Mouse (Mus musculus) hindbrain, embryonic 14.5 days (tissue): ENCODE data around the gene E430018J23Rik. TPM values are rescaled to one million over a fixed set of nuclear protein-coding genes. Genes with fewer than 3 reads are reported as not detected.
"Not testable (repeated sequence)": the region's sequence is repeated elsewhere in the genome, so short reads cannot be mapped to it uniquely, and the experiment has no call there.

Experiments used
- ATAC-seq: fragments of 200-750 bp; cut with Nextera tagmentation; 2 replicates; pipeline ENCODE4 v1.8.0; 2017; ENCODE audit warnings: moderate number of reproducible peaks, mild to moderate bottlenecking, moderate TSS enrichment, moderate library complexity; ENCODE audit not compliant: low FRiP score
- DNase-seq: peaks from one replicate; pipeline ENCODE4 v3.0.0-alpha.2; 2015; ENCODE audit warnings: low spot score
- H3K27ac ChIP-seq: fragments of 300-500 bp; sonication (generic); 2 replicates; pipeline ENCODE4 v1.5.1; 2014; ENCODE audit warnings: mild to moderate bottlenecking, moderate library complexity
- H3K27me3 ChIP-seq: fragments of 300-500 bp; sonication (generic); 2 replicates; pipeline ENCODE4 v1.6.1; 2014; ENCODE audit warnings: mild to moderate bottlenecking, low read length, mixed read lengths; ENCODE audit not compliant: control insufficient read depth, insufficient read depth
- H3K36me3 ChIP-seq: fragments of 300-500 bp; sonication (generic); replicated peaks from 2 replicates; pipeline ENCODE4 v1.6.1; 2014; ENCODE audit not compliant: control insufficient read depth, insufficient read depth
- H3K4me1 ChIP-seq: fragments of 300-500 bp; sonication (generic); replicated peaks from 2 replicates; pipeline ENCODE4 v1.6.1; 2014; ENCODE audit warnings: antibody characterized with exemption, low read length, mixed read lengths; ENCODE audit not compliant: control insufficient read depth, insufficient read depth
- H3K4me2 ChIP-seq: fragments of 300-500 bp; sonication (generic); replicated peaks from 2 replicates; pipeline ENCODE4 v1.6.1; 2014; ENCODE audit warnings: mild to moderate bottlenecking, moderate library complexity
- H3K4me3 ChIP-seq: fragments of 300-500 bp; sonication (generic); replicated peaks from 2 replicates; pipeline ENCODE4 v1.5.1; 2014; ENCODE audit warnings: mild to moderate bottlenecking, low read length
- H3K9ac ChIP-seq: fragments of 300-500 bp; sonication (generic); 2 replicates; pipeline ENCODE4 v1.6.1; 2014
- H3K9me3 ChIP-seq: fragments of 300-500 bp; sonication (generic); 2 replicates; pipeline ENCODE4 v1.6.1; 2016; ENCODE audit warnings: low read length; ENCODE audit not compliant: control insufficient read depth
- WGBS: fragments of 180-500 bp; shearing (Covaris S2); extraction: QIAGEN DNeasy Blood & Tissue Kit; methylation state at CpG from one replicate; pipeline ENCODE4 v1.1.7; 2014; 5-methylcytosine and 5-hydroxymethylcytosine counted together
- polyA plus RNA-seq: library from polyadenylated mRNA; unstranded; fragments of >200 nt; fragmentation: Nextera tagmentation; extraction: Ambion mirVana; gene quantifications from 2 replicates; pipeline ENCODE4 v1.2.1, GENCODE M21; 2014

The E430018J23Rik gene
- polyA plus RNA-seq, 1 experiment from 2014 or later = 6.4 TPM

- ATAC-seq (no peak), DNase-seq (peak; percentile 48)
- Histone ChIP-seq H3K9me3 (no peaks in the 10 kb centered on the region), H3K4me1 (0 out of 2 replicates have a peak, but pooled peaks cover 12% of the 10 kb centered on the region), H3K27ac (peak overlapping the region; percentile 44; the same call in 1 of the 2 replicates), H3K27me3 (peaks cover 3% of the 10 kb centered on the region; the same call in 1 of the 2 replicates), H3K9ac (peak overlapping the region; percentile 66), H3K4me3 (peak overlapping the region; percentile 34), H3K36me3 (no peaks in the 10 kb centered on the region), H3K4me2 (peak overlapping the region; percentile 84)
- WGBS = 1% methylated on average over 24 of the region's 24 CpGs
Observed at GRCm38 (mm10) chr7:127363475-127363921, 29.9 kb downstream of the E430018J23Rik start.

GRCm38 (mm10) chr7:127362418-127362817 lies 31.0 kb downstream of the E430018J23Rik start:
- 21% methylated on average over 13 of the region's 13 CpGs for WGBS
- H3K4me2 ChIP-seq = peak overlapping the region; percentile 40
- DNase-seq = peak; percentile 78

GRCm38 (mm10) chr7:127361449-127361848 lies 32.0 kb downstream of the E430018J23Rik start:
- 0 out of 2 replicates have a peak, but pooled peaks cover 12% of the 10 kb centered on the region for H3K4me1 ChIP-seq
- no peak overlapping the region for H3K27ac ChIP-seq
- ATAC-seq = no peak
- peaks cover 3% of the 10 kb centered on the region; the same call in 1 of the 2 replicates for H3K27me3 ChIP-seq
- 64% methylated on average over 13 of the region's 13 CpGs for WGBS
- H3K4me2 ChIP-seq = no peak overlapping the region
- no peaks in the 10 kb centered on the region for H3K36me3 ChIP-seq
- no peak overlapping the region for H3K9ac ChIP-seq
- no peak for DNase-seq
- H3K9me3 ChIP-seq = no peaks in the 10 kb centered on the region
- no peak overlapping the region for H3K4me3 ChIP-seq

More at GRCm38 (mm10) chr7:127362418-127362817, 31.0 kb downstream of the E430018J23Rik start:
- not testable (repeated sequence) for H3K4me3 ChIP-seq, ATAC-seq, H3K9me3 ChIP-seq, H3K36me3 ChIP-seq, H3K27me3 ChIP-seq, H3K27ac ChIP-seq, H3K9ac ChIP-seq
- H3K4me1 ChIP-seq = 0 out of 2 replicates have a peak, but pooled peaks cover 12% of the 10 kb centered on the region

GRCm38 (mm10) chr7:127360265-127360664 lies 33.2 kb downstream of the E430018J23Rik start:
- 0 out of 2 replicates have a peak, but pooled peaks cover 12% of the 10 kb centered on the region for H3K4me1 ChIP-seq
- H3K27me3 ChIP-seq = peaks cover 3% of the 10 kb centered on the region; the same call in 1 of the 2 replicates
- no peaks in the 10 kb centered on the region for H3K36me3 ChIP-seq
- ATAC-seq (no peak), DNase-seq (no peak)
- WGBS = 85% methylated on average over 4 of the region's 4 CpGs
- H3K4me2 ChIP-seq = no peak overlapping the region
- H3K27ac ChIP-seq = no peak overlapping the region
- H3K4me3 ChIP-seq = no peak overlapping the region
- no peaks in the 10 kb centered on the region for H3K9me3 ChIP-seq
- H3K9ac ChIP-seq = no peak overlapping the region

GRCm38 (mm10) chr7:127358472-127358871 lies 35.0 kb downstream of the E430018J23Rik start:
- 0 out of 2 replicates have a peak, but pooled peaks cover 4% of the 10 kb centered on the region for H3K4me1 ChIP-seq
- no peak overlapping the region for H3K9ac ChIP-seq
- H3K36me3 ChIP-seq = no peaks in the 10 kb centered on the region
- 75% methylated on average over 4 of the region's 4 CpGs for WGBS
- no peak overlapping the region for H3K27ac ChIP-seq
- H3K9me3 ChIP-seq = no peaks in the 10 kb centered on the region
- no peak overlapping the region for H3K4me2 ChIP-seq
- peaks cover 3% of the 10 kb centered on the region; the same call in 1 of the 2 replicates for H3K27me3 ChIP-seq
- DNase-seq = no peak
- no peak overlapping the region for H3K4me3 ChIP-seq
- ATAC-seq = no peak

- DNase-seq (no peak), ATAC-seq (no peak)
- 68% methylated on average over 2 of the region's 2 CpGs for WGBS
- no peak overlapping the region for H3K27ac ChIP-seq
- H3K27me3 ChIP-seq = peaks cover 3% of the 10 kb centered on the region; the same call in 1 of the 2 replicates
- H3K4me3 ChIP-seq = no peak overlapping the region
- H3K9ac ChIP-seq = no peak overlapping the region
- H3K9me3 ChIP-seq = no peaks in the 10 kb centered on the region
- H3K4me1 ChIP-seq = no peaks in the 10 kb centered on the region
- no peak overlapping the region for H3K4me2 ChIP-seq
- no peaks in the 10 kb centered on the region for H3K36me3 ChIP-seq
Observed at GRCm38 (mm10) chr7:127357871-127358270, 35.6 kb downstream of the E430018J23Rik start.

- no peaks in the 10 kb centered on the region for H3K36me3 ChIP-seq
- no peak overlapping the region for H3K4me2 ChIP-seq
- no peaks in the 10 kb centered on the region for H3K9me3 ChIP-seq
- WGBS = 70% methylated on average over 3 of the region's 3 CpGs
- H3K4me1 ChIP-seq = no peaks in the 10 kb centered on the region
- H3K4me3 ChIP-seq = no peak overlapping the region
- no peaks in the 10 kb centered on the region for H3K27me3 ChIP-seq
- no peak overlapping the region for H3K9ac ChIP-seq
- no peak overlapping the region for H3K27ac ChIP-seq
- no peak for DNase-seq
- ATAC-seq = no peak
Observed at GRCm38 (mm10) chr7:127355796-127356195, 37.6 kb downstream of the E430018J23Rik start.

GRCm38 (mm10) chr7:127351230-127352004 lies 42.0 kb downstream of the E430018J23Rik start:
- H3K27me3 ChIP-seq = no peaks in the 10 kb centered on the region
- no peaks in the 10 kb centered on the region for H3K36me3 ChIP-seq
- H3K9ac ChIP-seq = no peak overlapping the region
- H3K4me2 ChIP-seq = no peak overlapping the region
- no peak overlapping the region for H3K27ac ChIP-seq
- no peak for ATAC-seq
- no peak for DNase-seq
- H3K4me1 ChIP-seq = peaks cover 5% of the 10 kb centered on the region; the same call in 1 of the 2 replicates
- WGBS = 89% methylated on average over 5 of the region's 5 CpGs
- H3K4me3 ChIP-seq = no peak overlapping the region
- H3K9me3 ChIP-seq = no peaks in the 10 kb centered on the region

- 14% methylated on average over 8 of the region's 8 CpGs for WGBS
- DNase-seq = no peak
Observed at GRCm38 (mm10) chr7:127346676-127347075, 46.8 kb downstream of the E430018J23Rik start.

More at GRCm38 (mm10) chr7:127346676-127347075, 46.8 kb downstream of the E430018J23Rik start:
- Histone ChIP-seq H3K9me3 (no peaks in the 10 kb centered on the region), H3K9ac (no peak overlapping the region; the same call in 1 of the 2 replicates), H3K36me3 (peaks cover 19% of the 10 kb centered on the region), H3K27ac (no peak overlapping the region), H3K4me1 (peaks cover 13% of the 10 kb centered on the region), H3K4me3 (peak overlapping the region; percentile 93), H3K4me2 (peak overlapping the region; percentile 67), H3K27me3 (no peaks in the 10 kb centered on the region)
- ATAC-seq = no peak
